Mouse (Mus musculus) CH12.LX (cell line): ENCODE measurements at regions not wholly inside any gene's neighbourhood (a gene's known extent, or its start where the extent isn't known, plus 50 kb on each side); places are given as distances from the start of the nearest gene placed in this dataset.

ENCODE experiments used
- CTCF ChIP-seq, 2 experiments: IDR thresholded peaks in 1 of 2; conservative IDR thresholded peaks in 1 of 2; 2 replicates each; pipeline ENCODE4 v1.5.1; 2011 to 2012; ENCODE audit warnings: low read depth in 2 of 2, low read length in 2 of 2, improper control_type of control experiment in 1 of 2, inconsistent platforms in 1 of 2, mild to moderate bottlenecking in 1 of 2, moderate library complexity in 1 of 2
- POLR2AphosphoS2 ChIP-seq: IDR thresholded peaks from 2 replicates; pipeline ENCODE4 v1.6.1; 2011; ENCODE audit warnings: low read depth, low read length, improper control_type of control experiment
- TBP ChIP-seq: conservative IDR thresholded peaks from 2 replicates; pipeline ENCODE4 v1.6.1; 2011; ENCODE audit warnings: low read depth, low read length, improper control_type of control experiment

- TF ChIP-seq CTCF (conservative IDR thresholded peaks at IDR 0.05 in 1 of 2, IDR thresholded peaks at IDR 0.05 in 1 of 2; ENCODE audit: low read depth in 2 of 2, low read length in 2 of 2) (no peak), TBP (no peak), POLR2AphosphoS2 (no peak)
These were observed 155.2 kb upstream of the Shcbp1 start for GRCm38 (mm10) chr8:4934551-4934950.
